Mouse (Mus musculus) midbrain, embryonic 15.5 days (tissue): ENCODE measurements around the gene Srrm4. TPM values are rescaled to one million over a fixed set of nuclear protein-coding genes. Genes with fewer than 3 reads are reported as not detected.
A peak's percentile ranks its signal among the peaks of the same experiment; 100 is the strongest.

Experiments
- ATAC-seq: fragments of 200-750 bp; cut with Nextera tagmentation; replicated peaks from 2 replicates; pipeline ENCODE4 v1.8.0; 2017; ENCODE audit warnings: moderate TSS enrichment
- H3K27ac ChIP-seq: fragments of 300-500 bp; sonication (generic); 2 replicates; pipeline ENCODE4 v1.5.1; 2015; ENCODE audit warnings: mild to moderate bottlenecking, inconsistent platforms
- H3K27me3 ChIP-seq: fragments of 300-500 bp; sonication (generic); replicated peaks from 2 replicates; pipeline ENCODE4 v1.6.1; 2015; ENCODE audit warnings: inconsistent platforms
- H3K36me3 ChIP-seq: fragments of 300-500 bp; sonication (generic); replicated peaks from 2 replicates; pipeline ENCODE4 v1.6.1; 2015; ENCODE audit warnings: inconsistent platforms
- H3K4me1 ChIP-seq: fragments of 300-500 bp; sonication (generic); 2 replicates; pipeline ENCODE4 v1.6.1; 2015; ENCODE audit warnings: inconsistent platforms
- H3K4me2 ChIP-seq: fragments of 300-500 bp; sonication (generic); 2 replicates; pipeline ENCODE4 v1.6.1; 2015; ENCODE audit warnings: inconsistent platforms, mild to moderate bottlenecking, moderate library complexity
- H3K4me3 ChIP-seq: fragments of 300-500 bp; sonication (generic); 2 replicates; pipeline ENCODE4 v1.5.1; 2015; ENCODE audit warnings: mild to moderate bottlenecking, inconsistent platforms
- H3K9ac ChIP-seq: fragments of 300-500 bp; sonication (generic); 2 replicates; pipeline ENCODE4 v1.6.1; 2015; ENCODE audit warnings: mild to moderate bottlenecking, inconsistent platforms
- H3K9me3 ChIP-seq: fragments of 300-500 bp; sonication (generic); 2 replicates; pipeline ENCODE4 v1.6.1; 2016; ENCODE audit warnings: inconsistent platforms
- WGBS: fragments of 180-500 bp; shearing (Covaris S2); methylation state at CpG from one replicate; pipeline ENCODE4 v1.1.7; 2015; ENCODE audit warnings: mixed read lengths; 5-methylcytosine and 5-hydroxymethylcytosine counted together
- polyA plus RNA-seq: library from polyadenylated mRNA; unstranded; fragments of >200 nt; fragmentation: Nextera tagmentation; extraction: Ambion mirVana; gene quantifications from 2 replicates; pipeline ENCODE4 v1.2.1, GENCODE M21; 2015

Gene Srrm4
- polyA plus RNA-seq, 1 experiment from 2014 or later: 20.0 TPM

DNA sequence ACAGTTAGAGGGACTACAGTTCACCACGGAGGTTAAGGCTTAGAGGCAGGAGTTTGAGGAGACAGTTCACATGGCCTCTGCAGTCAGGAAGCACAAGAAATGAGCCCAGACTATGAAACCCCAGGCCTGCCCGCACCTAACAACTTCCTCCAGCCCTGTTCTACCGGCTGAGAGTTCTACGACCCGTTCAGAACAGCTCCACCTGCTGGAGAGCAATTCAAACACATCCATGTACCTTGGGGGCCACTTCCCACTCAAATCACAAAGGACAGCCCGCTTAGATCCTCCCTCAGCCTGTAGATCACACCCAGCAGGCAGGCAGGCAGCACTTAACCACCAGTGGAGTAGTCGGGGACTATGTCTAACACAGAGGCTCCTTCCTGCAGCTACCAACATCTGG, 49.3 kb downstream of the Srrm4 start:
- no peaks in the 10 kb centered on the region for H3K27me3 ChIP-seq
- H3K4me3 ChIP-seq: no peak overlapping the region
- no peak overlapping the region for H3K4me2 ChIP-seq
- H3K27ac ChIP-seq: no peak overlapping the region
- peaks cover 2% of the 10 kb centered on the region; the same call in 1 of the 2 replicates for H3K36me3 ChIP-seq
- 69% methylated on average over 7 of the region's 7 CpGs for WGBS
- no peaks in the 10 kb centered on the region for H3K9me3 ChIP-seq
- no peak overlapping the region for H3K9ac ChIP-seq
- no peak for ATAC-seq
- H3K4me1 ChIP-seq: peaks cover 33% of the 10 kb centered on the region

DNA sequence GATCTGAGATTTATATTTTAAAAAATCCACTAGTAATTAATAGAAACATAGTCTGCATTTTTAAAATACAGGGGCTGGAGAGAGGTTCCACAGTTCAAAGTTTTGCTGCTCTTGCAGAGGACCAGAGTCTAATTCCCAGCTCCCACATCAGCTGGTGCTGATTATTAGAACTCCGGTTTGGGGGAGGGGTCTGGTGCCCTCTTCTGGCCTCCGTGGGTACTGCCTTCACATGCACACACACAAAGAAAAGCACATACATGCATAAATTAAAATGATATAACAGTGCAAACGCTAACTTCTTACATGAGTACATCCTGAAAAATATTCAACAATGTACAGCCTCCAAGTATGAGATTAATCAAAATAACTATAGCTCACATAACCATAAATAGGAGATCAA, 50.5 kb downstream of the Srrm4 start:
- no peak overlapping the region for H3K4me3 ChIP-seq
- no peaks in the 10 kb centered on the region for H3K36me3 ChIP-seq
- no peak overlapping the region for H3K4me2 ChIP-seq
- H3K27me3 ChIP-seq: no peaks in the 10 kb centered on the region
- WGBS: 82% methylated on average over 3 of the region's 3 CpGs
- H3K4me1 ChIP-seq: peaks cover 36% of the 10 kb centered on the region
- no peak overlapping the region for H3K27ac ChIP-seq
- ATAC-seq: no peak
- no peak overlapping the region for H3K9ac ChIP-seq
- H3K9me3 ChIP-seq: no peaks in the 10 kb centered on the region

DNA sequence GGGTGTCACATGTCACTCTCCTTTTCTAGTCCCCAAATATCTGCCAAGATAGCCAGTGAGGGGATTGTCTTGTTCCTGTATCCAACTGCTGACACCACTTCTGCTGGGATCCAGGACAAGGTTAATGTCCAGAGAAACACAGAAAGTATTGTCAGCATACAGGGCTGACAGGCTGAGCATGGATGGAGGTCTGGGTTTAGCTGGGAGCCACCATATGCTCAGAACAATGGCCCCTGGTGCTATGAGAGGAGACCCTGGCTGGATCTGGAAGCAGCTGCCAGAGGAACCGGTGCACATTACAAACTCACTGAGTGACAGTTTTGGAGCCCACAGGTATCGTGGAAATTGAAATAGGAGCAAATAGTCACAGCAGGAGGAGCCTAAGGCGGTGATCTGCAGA, 52.3 kb downstream of the Srrm4 start:
- H3K36me3 ChIP-seq: no peaks in the 10 kb centered on the region
- H3K27ac ChIP-seq: peak overlapping the region; percentile 76
- no peaks in the 10 kb centered on the region for H3K9me3 ChIP-seq
- H3K4me2 ChIP-seq: peak overlapping the region; percentile 26; the same call in 1 of the 2 replicates
- no peak overlapping the region for H3K4me3 ChIP-seq
- H3K9ac ChIP-seq: no peak overlapping the region
- 0 out of 2 replicates have a peak, but pooled peaks have one; percentile 54 for ATAC-seq
- WGBS: 33% methylated on average over 3 of the region's 3 CpGs
- H3K27me3 ChIP-seq: no peaks in the 10 kb centered on the region
- H3K4me1 ChIP-seq: peaks cover 34% of the 10 kb centered on the region

DNA sequence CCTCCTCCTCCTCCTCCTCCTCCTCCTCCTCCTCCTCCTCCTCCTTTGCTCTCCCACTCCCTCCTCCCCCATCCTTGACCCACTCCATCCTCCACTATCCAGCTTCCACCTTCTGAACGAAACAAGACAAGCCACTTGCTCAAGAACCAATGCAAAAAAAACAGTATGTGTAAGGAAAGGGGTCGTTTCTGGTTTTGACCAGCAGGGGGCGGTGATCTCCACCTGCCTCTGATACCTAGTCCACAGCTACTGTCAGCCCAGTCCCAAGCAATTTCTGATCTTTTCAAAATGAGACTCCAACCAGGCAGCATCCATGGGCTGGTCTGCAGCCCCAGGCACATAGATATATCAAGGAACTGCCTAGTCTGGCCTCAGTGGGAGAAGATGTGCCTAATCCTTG, 53.1 kb downstream of the Srrm4 start:
- peaks cover 33% of the 10 kb centered on the region for H3K4me1 ChIP-seq
- H3K27me3 ChIP-seq: no peaks in the 10 kb centered on the region
- WGBS: 63% methylated on average over 3 of the region's 3 CpGs
- no peak overlapping the region for H3K4me2 ChIP-seq
- H3K36me3 ChIP-seq: no peaks in the 10 kb centered on the region
- ATAC-seq: no peak
- no peak overlapping the region for H3K9ac ChIP-seq
- no peak overlapping the region for H3K4me3 ChIP-seq
- H3K27ac ChIP-seq: no peak overlapping the region; the same call in 1 of the 2 replicates
- no peaks in the 10 kb centered on the region for H3K9me3 ChIP-seq

DNA sequence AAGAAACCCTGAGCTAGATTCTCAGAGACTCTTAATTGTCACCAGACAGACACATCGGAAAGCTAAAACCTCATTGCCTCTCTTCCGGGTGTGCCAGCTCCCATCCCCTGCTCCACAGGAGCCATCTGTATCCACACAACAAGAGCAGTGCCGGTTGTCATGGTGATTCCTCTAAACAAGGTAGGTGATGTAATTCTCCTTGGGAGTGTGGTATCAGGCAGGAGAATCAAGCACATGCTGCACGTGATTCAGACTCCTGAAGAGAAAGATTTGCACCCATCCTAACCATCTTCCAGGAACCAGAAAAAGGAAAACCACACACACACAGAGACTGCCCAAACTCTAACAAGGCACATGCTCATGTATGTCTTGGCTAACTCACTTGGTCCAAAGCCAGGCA, 65.3 kb downstream of the Srrm4 start:
- Histone ChIP-seq H3K4me2 (no peak overlapping the region), H3K9me3 (no peaks in the 10 kb centered on the region), H3K27ac (0 out of 2 replicates have a peak overlapping the region, but pooled peaks have one; percentile 35), H3K9ac (no peak overlapping the region), H3K36me3 (no peaks in the 10 kb centered on the region), H3K4me1 (peaks cover 21% of the 10 kb centered on the region), H3K4me3 (no peak overlapping the region), H3K27me3 (no peaks in the 10 kb centered on the region)
- 23% methylated on average over 4 of the region's 4 CpGs for WGBS
- ATAC-seq: peak; percentile 83

- H3K4me2 ChIP-seq: no peak overlapping the region
- H3K4me3 ChIP-seq: no peak overlapping the region
- H3K27ac ChIP-seq: no peak overlapping the region
- no peak for ATAC-seq
- H3K27me3 ChIP-seq: no peaks in the 10 kb centered on the region
- no peaks in the 10 kb centered on the region for H3K9me3 ChIP-seq
- H3K9ac ChIP-seq: no peak overlapping the region
- H3K4me1 ChIP-seq: peaks cover 21% of the 10 kb centered on the region
- no peaks in the 10 kb centered on the region for H3K36me3 ChIP-seq
- 77% methylated on average over 8 of the region's 8 CpGs for WGBS
Measured at GRCm38 (mm10) chr5:116525308-116525707, 66.3 kb downstream of the Srrm4 start.

GRCm38 (mm10) chr5:116523553-116523952, 68.1 kb downstream of the Srrm4 start:
- no peaks in the 10 kb centered on the region for H3K27me3 ChIP-seq
- peaks cover 21% of the 10 kb centered on the region for H3K4me1 ChIP-seq
- H3K9me3 ChIP-seq: no peaks in the 10 kb centered on the region
- no peak for ATAC-seq
- no peak overlapping the region for H3K4me3 ChIP-seq
- no peak overlapping the region for H3K4me2 ChIP-seq
- no peak overlapping the region for H3K27ac ChIP-seq
- H3K9ac ChIP-seq: no peak overlapping the region
- WGBS: 85% methylated on average over 8 of the region's 8 CpGs
- no peaks in the 10 kb centered on the region for H3K36me3 ChIP-seq

DNA sequence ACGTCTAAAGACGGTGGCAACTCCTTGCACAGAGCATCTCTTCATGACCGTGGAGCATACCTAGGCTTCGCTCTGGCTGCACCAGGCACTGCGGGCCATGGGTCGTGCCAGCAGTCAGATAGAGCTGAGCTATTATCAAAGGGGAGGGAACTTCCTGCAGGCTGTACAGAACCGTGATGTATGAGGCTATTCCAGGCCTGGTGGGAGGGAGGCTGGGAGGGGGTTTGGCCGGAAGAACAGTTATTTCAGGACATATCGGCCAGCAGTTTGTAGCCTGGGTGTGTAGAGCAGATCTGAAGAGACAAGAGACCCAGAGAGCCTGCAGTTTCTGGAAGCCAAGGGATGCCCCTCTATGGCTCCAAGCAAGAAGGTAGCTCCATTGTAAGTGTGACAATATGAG, 68.5 kb downstream of the Srrm4 start:
- Histone ChIP-seq H3K27me3 (no peaks in the 10 kb centered on the region), H3K4me3 (no peak overlapping the region), H3K36me3 (no peaks in the 10 kb centered on the region), H3K9me3 (no peaks in the 10 kb centered on the region), H3K27ac (no peak overlapping the region), H3K9ac (no peak overlapping the region), H3K4me2 (no peak overlapping the region), H3K4me1 (peaks cover 25% of the 10 kb centered on the region)
- ATAC-seq: no peak
- 71% methylated on average over 9 of the region's 9 CpGs for WGBS

DNA sequence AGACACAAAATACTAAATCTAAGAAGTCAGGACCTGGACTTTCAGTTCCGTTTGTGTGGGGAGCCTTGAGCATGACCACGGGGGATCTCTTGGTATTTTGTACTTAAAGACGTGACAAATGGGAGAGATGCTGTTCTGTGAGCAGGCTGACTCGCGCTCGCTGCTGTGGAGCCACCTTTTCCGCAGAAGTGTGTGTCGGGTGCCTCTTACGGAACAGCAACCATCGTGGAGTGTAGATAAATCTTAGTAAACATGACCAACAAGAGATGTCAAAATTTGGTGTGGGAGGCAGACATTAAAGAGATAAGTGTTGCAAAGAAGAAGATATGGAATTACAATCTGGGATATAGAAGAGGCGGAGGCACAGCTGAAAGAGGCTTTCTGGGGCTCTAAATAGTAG, 69.3 kb downstream of the Srrm4 start:
- Histone ChIP-seq H3K9me3 (no peaks in the 10 kb centered on the region), H3K27ac (no peak overlapping the region), H3K9ac (no peak overlapping the region), H3K36me3 (no peaks in the 10 kb centered on the region), H3K4me1 (peaks cover 27% of the 10 kb centered on the region), H3K4me2 (no peak overlapping the region), H3K4me3 (no peak overlapping the region), H3K27me3 (no peaks in the 10 kb centered on the region)
- 74% methylated on average over 11 of the region's 11 CpGs for WGBS
- ATAC-seq: no peak

- H3K4me3 ChIP-seq: no peak overlapping the region
- no peak overlapping the region for H3K9ac ChIP-seq
- no peaks in the 10 kb centered on the region for H3K36me3 ChIP-seq
- ATAC-seq: no peak
- WGBS: 20% methylated on average over 4 of the region's 4 CpGs
- peaks cover 9% of the 10 kb centered on the region; the same call in 1 of the 2 replicates for H3K4me1 ChIP-seq
- no peak overlapping the region for H3K4me2 ChIP-seq
- no peak overlapping the region for H3K27ac ChIP-seq
- H3K9me3 ChIP-seq: no peaks in the 10 kb centered on the region
- H3K27me3 ChIP-seq: no peaks in the 10 kb centered on the region
Measured at GRCm38 (mm10) chr5:116518047-116518446, 73.6 kb downstream of the Srrm4 start.

DNA sequence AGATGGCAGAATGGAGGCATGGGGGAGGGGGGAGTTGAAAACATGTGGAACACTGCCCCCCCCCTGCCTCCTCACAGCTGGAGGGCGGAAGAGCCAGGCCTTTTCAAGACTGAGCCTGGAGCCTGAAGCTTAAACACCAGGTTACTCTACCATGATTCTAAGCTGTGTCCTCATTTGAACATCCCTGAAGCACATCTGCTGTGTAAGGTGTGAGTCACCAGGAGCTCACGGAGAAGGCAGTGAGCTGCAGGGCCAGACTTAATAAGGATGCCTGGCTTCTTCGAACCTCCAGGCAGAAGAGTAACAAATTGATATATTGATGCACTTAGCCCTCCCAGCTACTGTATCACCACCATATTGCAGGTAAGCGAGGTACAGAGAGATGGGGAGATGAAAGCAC, 79.5 kb downstream of the Srrm4 start:
- peaks cover 27% of the 10 kb centered on the region for H3K4me1 ChIP-seq
- 73% methylated on average over 4 of the region's 4 CpGs for WGBS
- no peaks in the 10 kb centered on the region for H3K27me3 ChIP-seq
- no peaks in the 10 kb centered on the region for H3K9me3 ChIP-seq
- no peaks in the 10 kb centered on the region for H3K36me3 ChIP-seq
- no peak for ATAC-seq
- 0 out of 2 replicates have a peak overlapping the region, but pooled peaks have one; percentile 28 for H3K27ac ChIP-seq
- no peak overlapping the region for H3K4me2 ChIP-seq
- no peak overlapping the region for H3K9ac ChIP-seq
- H3K4me3 ChIP-seq: no peak overlapping the region

DNA sequence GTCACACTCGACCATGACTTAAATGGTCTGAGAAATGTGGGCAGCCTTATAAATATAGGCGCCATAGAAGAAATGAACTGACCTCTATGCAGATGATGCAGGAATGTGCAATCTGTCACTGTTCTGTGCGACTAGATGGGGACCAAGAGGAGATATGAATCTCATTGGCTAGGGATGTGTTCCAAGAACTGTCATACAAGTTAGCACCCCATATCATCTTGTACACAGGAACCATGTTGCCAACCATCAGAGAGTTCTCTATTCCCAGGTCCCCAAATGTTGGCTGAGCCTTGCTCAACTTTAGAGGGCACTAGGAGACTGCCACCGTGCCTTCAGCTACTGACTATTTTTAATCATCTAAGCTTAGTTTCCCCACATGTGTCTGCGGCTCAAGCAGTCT, 81.4 kb downstream of the Srrm4 start:
- Histone ChIP-seq H3K4me3 (no peak overlapping the region), H3K4me1 (peaks cover 31% of the 10 kb centered on the region), H3K9ac (no peak overlapping the region), H3K4me2 (no peak overlapping the region), H3K27ac (no peak overlapping the region), H3K36me3 (no peaks in the 10 kb centered on the region), H3K27me3 (no peaks in the 10 kb centered on the region), H3K9me3 (no peaks in the 10 kb centered on the region)
- WGBS: 83% methylated on average over 5 of the region's 5 CpGs
- ATAC-seq: no peak

- Histone ChIP-seq H3K27ac (peak overlapping the region; percentile 8), H3K9ac (no peak overlapping the region)
Measured at GRCm38 (mm10) chr5:116501342-116501741, 90.3 kb downstream of the Srrm4 start.

More at GRCm38 (mm10) chr5:116501342-116501741, 90.3 kb downstream of the Srrm4 start:
- Histone ChIP-seq H3K4me1 (peaks cover 27% of the 10 kb centered on the region), H3K9me3 (no peaks in the 10 kb centered on the region), H3K36me3 (no peaks in the 10 kb centered on the region), H3K27me3 (no peaks in the 10 kb centered on the region), H3K4me2 (no peak overlapping the region), H3K4me3 (no peak overlapping the region)
- 25% methylated on average over 15 of the region's 15 CpGs for WGBS
- ATAC-seq: peak; percentile 46; the same call in 1 of the 2 replicates
